Mouse (Mus musculus): Measurements from ENCODE around the gene Lmod3. TPM values are rescaled to one million over a fixed set of nuclear protein-coding genes. Genes with fewer than 3 reads are reported as not detected.
"Not testable (repeated sequence)": the region's sequence is repeated elsewhere in the genome, so short reads cannot be mapped to it uniquely, and the experiment has no call there.

The Lmod3 gene
- polyA plus RNA-seq, 1 experiment from 2014 or later = 24.7 TPM

DNA sequence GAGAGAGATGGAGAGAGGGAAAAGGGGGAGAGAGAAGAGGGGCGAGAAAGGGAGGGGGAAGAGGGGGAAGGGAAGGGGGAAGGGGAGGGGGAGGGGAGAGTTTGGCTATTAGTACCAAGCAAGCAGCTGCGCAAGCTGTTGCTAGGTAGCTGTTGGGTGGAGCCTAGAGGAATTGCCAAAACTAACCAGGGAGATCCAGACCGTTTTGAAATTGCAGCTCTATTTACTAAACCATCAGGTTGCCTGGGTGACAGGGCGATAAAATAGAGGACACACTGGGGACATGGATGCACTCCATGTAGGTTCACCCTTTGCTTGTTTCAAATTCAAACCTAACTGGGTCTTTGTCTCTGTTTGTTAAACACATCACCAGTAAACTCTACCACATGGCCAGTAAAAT lies 23.8 kb upstream of the Lmod3 start:
- 39% methylated on average over 4 of the region's 4 CpGs for WGBS
- Histone ChIP-seq H3K4me1 (replicated peaks) (peaks cover 26% of the 10 kb centered on the region), H3K27me3 (no peaks in the 10 kb centered on the region), H3K4me2 (no peak overlapping the region), H3K9ac (no peak overlapping the region), H3K4me3 (no peak overlapping the region), H3K36me3 (no peaks in the 10 kb centered on the region), H3K9me3 (replicated peaks) (no peaks in the 10 kb centered on the region), H3K27ac (no peak overlapping the region)
- ATAC-seq (replicated peaks; ENCODE audit: insufficient number of reproducible peaks, insufficient read depth, low FRiP score, low read depth) = no peak

DNA sequence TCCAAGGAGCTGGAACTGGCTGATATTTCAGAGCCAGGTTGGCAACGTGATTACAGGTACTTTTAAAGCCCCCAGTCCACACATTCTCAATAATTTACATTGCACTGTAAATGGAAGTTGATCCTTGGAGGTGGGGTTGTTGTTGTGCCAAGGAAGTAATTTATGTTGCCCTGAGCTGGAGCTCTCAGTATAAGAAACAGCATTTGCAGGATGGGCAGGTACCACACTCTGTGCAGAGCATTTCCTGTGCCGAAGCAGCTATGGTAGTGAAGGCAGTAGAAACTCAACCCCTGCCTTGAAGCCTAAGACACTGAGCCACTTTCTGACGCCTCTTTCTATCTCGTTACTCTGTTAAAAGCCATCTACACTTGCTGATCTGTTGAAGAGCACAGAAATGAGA lies 23.2 kb upstream of the Lmod3 start:
- WGBS = 54% methylated on average over 4 of the region's 4 CpGs
- H3K27ac ChIP-seq = no peak overlapping the region
- H3K4me2 ChIP-seq = no peak overlapping the region

DNA sequence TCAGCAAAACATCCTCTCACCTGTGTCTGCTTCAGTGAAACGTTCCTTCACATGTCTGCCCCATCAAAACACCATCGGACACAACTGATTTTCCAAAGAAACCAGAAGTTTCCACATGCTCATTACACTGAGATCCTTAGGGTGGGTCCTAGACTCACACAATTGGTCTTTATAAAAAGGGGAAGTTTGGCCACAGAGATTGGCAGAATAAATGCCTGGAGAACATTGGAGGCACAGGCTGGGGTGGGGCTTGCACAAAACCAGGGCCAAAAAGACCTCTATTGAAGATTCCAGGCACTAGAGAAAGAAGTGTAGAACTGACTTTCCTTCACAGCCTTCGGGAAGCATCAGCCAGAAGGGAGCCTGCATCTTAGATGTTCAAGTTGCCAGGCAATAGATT lies 21.2 kb upstream of the Lmod3 start:
- H3K4me1 ChIP-seq (replicated peaks) = peaks cover 22% of the 10 kb centered on the region
- H3K9me3 ChIP-seq (replicated peaks) = no peaks in the 10 kb centered on the region
- no peak overlapping the region for H3K27ac ChIP-seq
- 72% methylated on average over 3 of the region's 3 CpGs for WGBS
- H3K27me3 ChIP-seq = no peaks in the 10 kb centered on the region
- H3K36me3 ChIP-seq = no peaks in the 10 kb centered on the region
- ATAC-seq (replicated peaks; ENCODE audit: insufficient number of reproducible peaks, insufficient read depth, low FRiP score, low read depth) = no peak
- H3K9ac ChIP-seq = no peak overlapping the region
- no peak overlapping the region for H3K4me3 ChIP-seq
- H3K4me2 ChIP-seq = no peak overlapping the region

More for the DNA sequence above, 23.2 kb upstream of the Lmod3 start:
- H3K36me3 ChIP-seq = no peaks in the 10 kb centered on the region
- no peaks in the 10 kb centered on the region for H3K9me3 ChIP-seq (replicated peaks)
- peaks cover 26% of the 10 kb centered on the region for H3K4me1 ChIP-seq (replicated peaks)
- no peaks in the 10 kb centered on the region for H3K27me3 ChIP-seq
- no peak for ATAC-seq (replicated peaks; ENCODE audit: insufficient number of reproducible peaks, insufficient read depth, low FRiP score, low read depth)
- H3K9ac ChIP-seq = no peak overlapping the region
- no peak overlapping the region for H3K4me3 ChIP-seq

DNA sequence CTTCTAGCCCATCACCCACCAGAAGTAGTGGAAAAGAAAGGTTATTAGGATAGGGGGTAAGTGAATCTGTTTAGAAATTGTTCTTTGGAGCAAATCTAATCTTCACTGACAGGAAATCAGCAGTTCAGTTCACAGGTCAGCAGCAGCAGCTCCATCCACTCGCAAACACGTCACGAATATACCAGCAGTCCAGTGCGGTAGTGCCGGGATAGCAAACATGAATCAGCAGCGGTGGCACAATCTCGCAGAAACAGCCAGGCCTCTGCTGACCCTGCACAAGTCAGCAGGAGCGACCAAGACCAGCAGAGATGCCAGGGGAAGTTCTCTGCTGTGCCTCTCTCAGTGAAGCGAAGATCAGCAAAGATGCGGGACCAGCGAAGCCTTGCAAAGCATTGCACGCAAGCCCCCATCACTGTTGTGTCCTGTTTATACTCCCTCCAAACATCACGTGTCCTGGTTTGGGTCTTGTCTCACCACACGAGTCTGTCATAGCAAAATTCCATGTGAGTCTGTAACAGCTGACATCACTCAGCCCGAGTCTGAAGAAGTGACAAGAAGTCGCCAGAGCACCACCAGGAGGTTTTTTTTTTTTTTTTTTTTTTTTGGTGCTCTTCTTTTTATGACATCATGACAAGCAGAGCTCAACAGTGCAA lies 20.6 kb upstream of the Lmod3 start:
- ATAC-seq (replicated peaks; ENCODE audit: insufficient number of reproducible peaks, insufficient read depth, low FRiP score, low read depth) = no peak
- H3K4me3 ChIP-seq = no peak overlapping the region
- no peak overlapping the region for H3K27ac ChIP-seq
- H3K27me3 ChIP-seq = no peaks in the 10 kb centered on the region
- H3K36me3 ChIP-seq = no peaks in the 10 kb centered on the region
- H3K9ac ChIP-seq = no peak overlapping the region
- H3K4me1 ChIP-seq (replicated peaks) = peaks cover 16% of the 10 kb centered on the region
- no peaks in the 10 kb centered on the region for H3K9me3 ChIP-seq (replicated peaks)
- WGBS = 59% methylated on average over 16 of the region's 16 CpGs
- H3K4me2 ChIP-seq = no peak overlapping the region

DNA sequence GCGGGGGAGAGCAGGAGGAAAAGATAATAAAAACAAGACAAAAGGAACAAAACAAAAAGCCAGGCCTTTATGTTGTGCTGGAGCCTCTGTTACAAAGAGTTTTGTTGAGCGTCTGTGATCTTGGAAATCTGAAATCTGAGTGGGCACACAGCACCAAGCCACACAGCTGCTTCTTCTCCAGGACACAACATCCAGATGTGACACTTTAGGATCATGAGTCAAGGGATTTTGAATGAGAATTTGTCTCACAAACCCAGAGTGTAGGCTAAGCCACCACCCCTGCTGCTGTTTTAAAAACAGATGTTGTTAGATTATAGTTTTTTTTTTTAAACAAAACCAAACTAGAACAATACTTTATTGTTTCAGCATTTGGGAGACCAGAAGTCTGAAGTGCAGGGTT lies 19.8 kb upstream of the Lmod3 start:
- H3K4me2 ChIP-seq = no peak overlapping the region
- no peaks in the 10 kb centered on the region for H3K36me3 ChIP-seq
- H3K27me3 ChIP-seq = no peaks in the 10 kb centered on the region
- H3K27ac ChIP-seq = no peak overlapping the region
- H3K4me3 ChIP-seq = no peak overlapping the region
- ATAC-seq (replicated peaks; ENCODE audit: insufficient number of reproducible peaks, insufficient read depth, low FRiP score, low read depth) = no peak
- WGBS = 71% methylated on average over 2 of the region's 2 CpGs
- H3K9me3 ChIP-seq (replicated peaks) = no peaks in the 10 kb centered on the region
- H3K4me1 ChIP-seq (replicated peaks) = peaks cover 11% of the 10 kb centered on the region
- no peak overlapping the region for H3K9ac ChIP-seq

DNA sequence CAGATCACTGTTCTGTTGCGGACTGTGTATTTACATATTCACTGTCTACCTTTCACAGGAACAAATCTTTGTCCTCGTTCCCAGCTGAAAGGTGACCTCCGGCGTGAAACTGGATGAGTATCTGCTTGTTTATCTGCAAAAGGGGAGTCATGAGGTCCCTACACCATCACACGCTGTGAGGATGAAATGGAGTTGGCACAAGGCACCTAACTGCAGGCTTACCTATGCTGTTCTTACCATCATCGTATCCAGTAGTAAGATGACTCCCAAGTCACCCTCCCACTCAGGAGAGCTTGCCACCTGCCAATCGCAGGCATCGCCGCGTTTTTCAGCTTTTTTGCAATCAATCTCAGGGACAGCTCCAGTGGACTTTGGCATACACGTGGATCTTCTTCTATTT lies 17.0 kb upstream of the Lmod3 start:
- no peak overlapping the region for H3K9ac ChIP-seq
- H3K4me2 ChIP-seq = no peak overlapping the region
- H3K4me1 ChIP-seq (replicated peaks) = peaks cover 8% of the 10 kb centered on the region
- WGBS = 78% methylated on average over 11 of the region's 11 CpGs
- no peaks in the 10 kb centered on the region for H3K36me3 ChIP-seq
- H3K4me3 ChIP-seq = no peak overlapping the region
- H3K27ac ChIP-seq = no peak overlapping the region
- no peaks in the 10 kb centered on the region for H3K9me3 ChIP-seq (replicated peaks)
- ATAC-seq (replicated peaks; ENCODE audit: insufficient number of reproducible peaks, insufficient read depth, low FRiP score, low read depth) = no peak
- no peaks in the 10 kb centered on the region for H3K27me3 ChIP-seq

DNA sequence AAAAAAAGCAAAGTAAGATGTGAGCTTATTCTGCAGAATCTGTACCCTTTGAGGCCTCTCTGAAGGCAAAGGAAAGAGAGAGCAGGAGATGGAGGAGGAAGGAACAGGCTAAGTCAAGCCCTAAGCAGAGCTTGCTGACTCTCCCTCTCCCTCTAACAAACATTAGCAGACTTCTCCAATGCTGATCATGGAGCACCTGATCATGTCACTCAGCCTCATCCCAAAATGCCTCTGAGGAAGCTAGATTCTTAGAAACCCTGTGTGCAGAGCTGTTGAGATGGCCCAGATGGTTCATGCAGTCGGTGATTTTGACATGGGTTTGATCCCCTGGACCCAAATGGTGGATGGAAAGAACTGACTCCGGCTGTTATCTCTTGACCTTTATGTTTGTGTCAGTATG lies 14.6 kb upstream of the Lmod3 start:
- peaks cover 7% of the 10 kb centered on the region for H3K4me1 ChIP-seq (replicated peaks)
- no peaks in the 10 kb centered on the region for H3K9me3 ChIP-seq (replicated peaks)
- no peak overlapping the region for H3K4me3 ChIP-seq
- H3K36me3 ChIP-seq = no peaks in the 10 kb centered on the region
- no peak for ATAC-seq (replicated peaks; ENCODE audit: insufficient number of reproducible peaks, insufficient read depth, low FRiP score, low read depth)
- no peak overlapping the region for H3K4me2 ChIP-seq
- no peak overlapping the region for H3K9ac ChIP-seq
- no peak overlapping the region for H3K27ac ChIP-seq
- H3K27me3 ChIP-seq = no peaks in the 10 kb centered on the region
- WGBS = 80% methylated on average over 2 of the region's 2 CpGs

DNA sequence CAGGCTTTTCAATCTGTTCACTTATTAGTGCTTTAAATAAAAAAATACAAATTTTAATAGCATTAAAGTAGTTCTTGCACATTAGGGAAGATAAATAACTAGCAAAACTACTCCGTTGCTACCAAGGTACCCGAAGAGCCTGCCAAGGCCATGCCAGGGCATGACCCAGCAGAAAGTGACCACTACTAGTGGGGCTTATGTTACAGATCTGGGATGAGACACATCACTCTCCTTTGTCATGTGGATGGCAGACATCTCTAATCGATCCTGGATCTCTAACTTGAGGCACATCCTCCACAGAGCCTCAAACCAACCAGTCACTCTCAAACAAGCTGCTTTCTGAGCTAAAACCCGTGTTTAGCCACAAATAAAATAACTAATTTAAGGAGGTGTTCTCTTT lies 14.1 kb upstream of the Lmod3 start:
- Histone ChIP-seq H3K9me3 (replicated peaks) (no peaks in the 10 kb centered on the region), H3K9ac (no peak overlapping the region), H3K4me3 (no peak overlapping the region), H3K4me2 (no peak overlapping the region), H3K4me1 (replicated peaks) (peaks cover 7% of the 10 kb centered on the region), H3K27me3 (no peaks in the 10 kb centered on the region), H3K36me3 (no peaks in the 10 kb centered on the region), H3K27ac (no peak overlapping the region; the same call in 1 of the 2 replicates)
- 74% methylated on average over 4 of the region's 4 CpGs for WGBS
- no peak for ATAC-seq (replicated peaks; ENCODE audit: insufficient number of reproducible peaks, insufficient read depth, low FRiP score, low read depth)

DNA sequence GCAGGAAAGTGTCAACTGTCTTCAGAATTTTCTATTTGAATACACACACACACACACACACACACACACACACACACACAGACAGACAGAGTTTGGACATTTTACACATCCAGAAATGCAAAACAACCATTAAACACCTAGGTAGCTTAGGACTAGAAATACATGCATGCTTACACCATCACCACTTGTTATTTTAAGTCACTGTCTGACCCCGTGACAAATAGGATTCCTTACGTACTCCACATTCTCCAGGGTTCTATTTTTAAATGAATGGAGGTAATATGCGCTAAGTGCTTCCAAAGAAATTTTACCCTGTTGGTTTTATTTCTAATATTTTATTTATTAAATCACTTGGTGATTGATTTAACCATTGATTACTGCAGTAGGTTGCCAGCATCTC lies 13.1 kb upstream of the Lmod3 start:
- Histone ChIP-seq H3K4me3 (no peak overlapping the region), H3K36me3 (no peaks in the 10 kb centered on the region), H3K27ac (peak overlapping the region; percentile 90), H3K4me1 (replicated peaks) (peaks cover 7% of the 10 kb centered on the region), H3K4me2 (peak overlapping the region; percentile 30), H3K9me3 (replicated peaks) (no peaks in the 10 kb centered on the region), H3K27me3 (no peaks in the 10 kb centered on the region), H3K9ac (no peak overlapping the region)
- ATAC-seq (replicated peaks; ENCODE audit: insufficient number of reproducible peaks, insufficient read depth, low FRiP score, low read depth) = peak; percentile 84; the same call in 1 of the 2 replicates
- WGBS = 45% methylated on average over 3 of the region's 3 CpGs

DNA sequence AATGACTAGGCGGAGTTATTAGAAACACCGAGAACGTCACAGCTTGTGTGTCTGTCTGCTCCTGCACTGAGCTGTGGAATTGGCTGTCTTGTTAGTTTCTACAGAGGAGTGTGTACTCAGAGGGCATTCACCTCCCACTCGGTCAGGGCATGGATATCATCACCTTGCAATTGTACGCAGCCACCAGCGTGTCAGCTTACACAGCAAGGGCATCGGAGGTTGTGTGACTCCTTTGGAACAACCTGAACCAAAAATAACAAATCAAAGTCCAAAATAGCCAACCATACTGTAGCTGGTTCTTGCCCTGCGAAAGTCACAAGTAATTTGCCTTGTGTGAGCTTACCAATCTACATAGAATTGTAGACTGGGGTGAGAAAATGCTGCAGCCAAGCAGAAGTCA lies 12.7 kb upstream of the Lmod3 start:
- H3K4me3 ChIP-seq = no peak overlapping the region
- peak overlapping the region; percentile 30 for H3K4me2 ChIP-seq
- H3K9ac ChIP-seq = no peak overlapping the region
- H3K27me3 ChIP-seq = no peaks in the 10 kb centered on the region
- H3K27ac ChIP-seq = peak overlapping the region; percentile 90
- no peaks in the 10 kb centered on the region for H3K9me3 ChIP-seq (replicated peaks)
- 41% methylated on average over 8 of the region's 8 CpGs for WGBS
- H3K36me3 ChIP-seq = no peaks in the 10 kb centered on the region
- ATAC-seq (replicated peaks; ENCODE audit: insufficient number of reproducible peaks, insufficient read depth, low FRiP score, low read depth) = peak; percentile 79
- H3K4me1 ChIP-seq (replicated peaks) = peaks cover 7% of the 10 kb centered on the region

DNA sequence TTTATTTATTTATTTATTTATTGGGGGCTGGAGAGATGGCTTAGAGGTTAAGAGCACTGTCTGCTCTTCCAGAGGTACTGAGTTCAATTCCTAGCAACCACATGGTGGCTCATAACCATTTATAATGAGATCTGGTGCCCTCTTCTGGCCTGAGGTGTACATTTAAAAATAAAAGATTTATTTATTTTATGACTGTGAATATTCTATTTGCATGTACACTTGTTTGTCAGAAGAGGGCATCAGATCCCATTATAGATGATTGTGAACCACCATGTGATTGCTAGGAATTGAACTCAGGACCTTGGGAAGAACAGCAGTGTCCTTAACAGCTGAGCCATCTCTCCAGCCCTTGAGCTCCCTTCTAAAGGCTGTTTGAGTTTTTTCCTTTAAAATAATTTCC lies 11.2 kb upstream of the Lmod3 start:
- H3K4me3 ChIP-seq; H3K9me3 ChIP-seq (replicated peaks); ATAC-seq (replicated peaks; ENCODE audit: insufficient number of reproducible peaks, insufficient read depth, low FRiP score, low read depth); H3K9ac ChIP-seq; H3K27me3 ChIP-seq; H3K27ac ChIP-seq; H3K36me3 ChIP-seq; H3K4me2 ChIP-seq; H3K4me1 ChIP-seq (replicated peaks): not testable (repeated sequence)

DNA sequence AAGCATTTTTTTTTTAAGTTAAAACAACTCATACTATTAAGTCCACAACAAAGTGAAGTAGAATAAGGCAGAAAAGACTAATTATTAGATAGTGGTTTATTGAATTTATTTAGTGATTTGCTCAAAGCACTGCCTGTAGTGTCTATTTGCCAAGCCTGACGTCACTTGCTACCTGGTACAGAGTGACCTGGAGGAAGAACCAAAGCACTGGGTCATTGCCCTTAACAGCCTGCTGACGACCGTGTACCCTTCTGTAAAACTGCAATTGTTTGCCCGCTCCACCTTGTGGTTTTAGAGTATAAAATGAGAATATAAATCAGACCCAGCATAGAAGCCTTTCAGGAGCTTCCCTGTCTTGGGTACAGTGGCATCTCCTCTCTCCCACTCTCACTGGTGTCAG lies 9.7 kb upstream of the Lmod3 start:
- no peak overlapping the region for H3K27ac ChIP-seq
- no peak overlapping the region for H3K9ac ChIP-seq
- no peak for ATAC-seq (replicated peaks; ENCODE audit: insufficient number of reproducible peaks, insufficient read depth, low FRiP score, low read depth)
- WGBS = 68% methylated on average over 4 of the region's 4 CpGs
- no peaks in the 10 kb centered on the region for H3K27me3 ChIP-seq
- no peaks in the 10 kb centered on the region for H3K9me3 ChIP-seq (replicated peaks)
- H3K4me2 ChIP-seq = no peak overlapping the region
- H3K36me3 ChIP-seq = no peaks in the 10 kb centered on the region
- no peak overlapping the region for H3K4me3 ChIP-seq
- peaks cover 7% of the 10 kb centered on the region for H3K4me1 ChIP-seq (replicated peaks)
